Mouse (Mus musculus) monocyte, adult 59 days (primary cell): ENCODE results near the gene Pros1. TPM values are rescaled to one million over a fixed set of nuclear protein-coding genes. Genes with fewer than 3 reads are reported as not detected.

Experiments used
- total RNA-seq, 2 experiments: library from RNA; stranded (reverse); gene quantifications; one replicate each; pipeline ENCODE4 v1.2.4; 2023

Pros1 gene
- 10 to 100 TPM; 11.1 to 11.3 TPM for total RNA-seq

DNA sequence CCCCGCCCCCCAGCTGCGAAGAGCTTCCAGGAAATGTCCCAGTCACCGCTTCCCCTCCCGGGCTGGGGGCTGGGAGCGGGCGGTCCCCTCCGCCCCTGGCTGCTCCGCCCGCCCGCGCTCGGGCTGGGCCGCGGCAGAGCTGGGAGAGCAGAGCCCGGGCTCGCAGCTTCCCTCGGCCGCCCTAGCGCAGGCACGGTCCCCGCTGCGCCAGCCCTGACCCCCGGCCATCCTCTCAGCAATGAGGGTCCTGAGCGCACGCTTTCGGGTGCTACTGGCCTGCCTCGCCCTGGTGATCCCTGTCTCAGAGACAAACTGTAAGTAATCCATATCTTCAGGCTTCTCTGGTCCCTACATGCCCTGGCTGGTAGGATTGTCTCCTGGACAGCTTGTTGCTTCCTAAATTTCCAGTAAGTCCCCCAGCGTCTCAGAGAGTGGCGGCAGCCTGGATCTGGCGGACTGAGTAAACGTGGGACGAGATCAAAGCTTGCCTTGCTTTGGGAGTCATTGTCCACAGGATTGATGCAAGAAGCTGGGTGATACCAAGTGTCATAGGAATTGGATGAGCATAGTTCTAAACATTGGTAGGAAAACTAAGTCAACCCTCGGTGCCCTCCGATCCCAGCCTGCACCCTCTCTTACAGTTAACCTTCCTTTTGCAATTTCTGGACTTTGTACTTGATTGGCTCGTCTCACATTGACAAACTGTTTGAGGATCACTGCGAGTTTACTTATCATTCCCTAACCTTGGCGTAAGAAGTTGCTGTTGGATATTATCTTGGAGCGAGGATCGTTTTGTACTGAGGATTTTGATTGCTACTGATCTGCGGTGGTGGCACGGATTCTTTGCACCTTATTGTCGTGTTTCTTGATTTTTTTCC is at the start of gene Pros1:
Gene Pros1 (plus strand): TSS at position 117 of the 878 bp plus-strand sequence.

DNA sequence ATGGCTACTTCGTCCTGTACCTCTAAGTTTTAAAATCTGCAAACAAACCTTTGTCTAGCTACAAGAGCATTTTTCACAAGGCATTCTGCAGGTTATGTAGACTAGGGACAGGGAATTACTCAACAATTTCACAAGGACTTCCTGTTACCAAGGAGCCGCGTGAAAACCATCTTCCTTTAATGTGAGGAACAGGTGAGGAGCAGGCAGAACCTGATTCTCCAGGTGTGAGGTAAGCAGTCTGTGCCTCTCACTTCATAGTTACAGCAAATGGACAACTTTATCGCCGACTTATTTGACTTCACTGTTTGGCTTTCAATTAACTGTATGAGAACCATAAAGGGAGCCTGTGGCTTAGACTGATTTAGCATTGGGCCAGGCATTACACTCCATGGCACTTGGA is 39.6 kb upstream of the Pros1 start, which contains the start of gene Stx19:
Gene Stx19 (plus strand): TSS at position 186 of the 400 bp plus-strand sequence.

DNA sequence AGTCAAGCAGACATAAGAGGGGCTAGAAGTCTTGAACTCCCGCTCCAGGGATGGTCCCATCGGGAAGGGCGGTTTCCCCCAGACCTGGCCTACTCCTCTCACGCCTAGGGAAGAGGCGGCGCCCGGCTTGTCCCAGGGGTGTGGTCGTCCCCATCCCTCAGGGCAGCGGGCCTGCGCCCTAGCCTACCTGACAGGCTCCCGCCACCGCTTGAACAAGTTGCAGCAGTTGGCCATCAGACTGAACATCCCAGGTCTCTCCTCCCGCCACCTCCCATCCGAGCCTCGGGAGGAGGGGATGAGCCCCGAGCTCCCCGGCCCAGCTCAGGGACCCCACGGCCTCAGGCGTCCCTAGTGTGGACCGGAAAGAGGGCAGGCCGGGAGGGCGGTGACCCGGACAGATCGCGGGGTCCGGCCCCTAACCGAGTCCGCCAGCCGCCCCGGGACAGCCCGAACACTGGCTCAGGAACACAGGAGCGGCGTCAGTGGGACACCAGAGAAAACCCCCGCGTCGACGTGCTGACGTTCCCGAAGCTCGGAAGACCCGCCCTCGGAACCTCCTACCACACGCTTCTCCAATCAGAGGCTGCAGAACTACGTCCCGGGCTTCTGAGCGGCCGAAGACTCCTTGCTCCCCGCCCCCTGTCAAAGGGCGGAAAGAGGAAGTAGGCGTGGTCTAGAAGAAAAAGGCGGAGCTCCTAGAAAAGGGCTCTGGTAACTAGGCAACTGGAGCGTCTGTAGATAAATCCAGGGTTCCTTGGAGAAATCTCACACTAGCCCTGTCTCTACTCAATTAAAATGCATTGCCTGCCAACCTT is 7.4 kb upstream of the Pros1 start, which contains the start of gene Arl13b:
Gene Arl13b (minus strand): TSS at position 543 of the 815 bp plus-strand sequence.

Other genes with a start within 250 kb of the Pros1 start
- gene Nsun3, start 67.5 kb upstream of the Pros1 start, total RNA-seq, result 10 to 100 TPM in 1 of 2 experiments, 1 to 10 TPM in 1; 9.2 to 14.3 TPM
- gene Stx19, start 39.6 kb upstream of the Pros1 start, total RNA-seq, result not detected
- 10 to 100 TPM; 16.0 to 22.6 TPM for gene Arl13b, start 7.3 kb upstream of the Pros1 start, total RNA-seq